Mouse (Mus musculus) intestine, embryonic 16.5 days (tissue): ENCODE data around the gene Pde8b. TPM values are rescaled to one million over a fixed set of nuclear protein-coding genes. Genes with fewer than 3 reads are reported as not detected.

Experiments
- ATAC-seq: fragments of 200-750 bp; cut with Nextera tagmentation; 2 replicates; pipeline ENCODE4 v1.8.0; 2017; ENCODE audit warnings: moderate TSS enrichment, moderate library complexity
- H3K27ac ChIP-seq: fragments of 300-500 bp; sonication (generic); 2 replicates; pipeline ENCODE4 v1.5.1; 2014; ENCODE audit warnings: mild to moderate bottlenecking, low read length
- H3K27me3 ChIP-seq: fragments of 300-500 bp; sonication (generic); replicated peaks from 2 replicates; pipeline ENCODE4 v1.6.1; 2014; ENCODE audit warnings: low read length, control low read depth, mixed read lengths; ENCODE audit not compliant: control insufficient read depth, insufficient read depth
- H3K36me3 ChIP-seq: fragments of 300-500 bp; sonication (generic); 2 replicates; pipeline ENCODE4 v1.6.1; 2014; ENCODE audit warnings: low read length, control low read depth; ENCODE audit not compliant: control insufficient read depth, insufficient read depth
- H3K4me1 ChIP-seq: fragments of 300-500 bp; sonication (generic); 2 replicates; pipeline ENCODE4 v1.6.1; 2014; ENCODE audit warnings: low read length, control low read depth, mixed read lengths; ENCODE audit not compliant: control insufficient read depth, insufficient read depth
- H3K4me2 ChIP-seq: fragments of 300-500 bp; sonication (generic); 2 replicates; pipeline ENCODE4 v1.6.1; 2014; ENCODE audit warnings: low read depth, low read length, control low read depth
- H3K4me3 ChIP-seq: fragments of 300-500 bp; sonication (generic); 2 replicates; pipeline ENCODE4 v1.5.1; 2014; ENCODE audit warnings: mild to moderate bottlenecking, low read length
- H3K9ac ChIP-seq: fragments of 300-500 bp; sonication (generic); 2 replicates; pipeline ENCODE4 v1.6.1; 2014; ENCODE audit warnings: low read depth, low read length
- H3K9me3 ChIP-seq: fragments of 300-500 bp; sonication (generic); 2 replicates; pipeline ENCODE4 v1.6.1; 2016; ENCODE audit warnings: low read length, control low read depth; ENCODE audit not compliant: control insufficient read depth
- WGBS: fragments of 180-500 bp; shearing (Covaris S2); extraction: QIAGEN DNeasy Blood & Tissue Kit; methylation state at CpG from one replicate; pipeline ENCODE4 v1.1.7; 2014; 5-methylcytosine and 5-hydroxymethylcytosine counted together
- polyA plus RNA-seq: library from polyadenylated mRNA; unstranded; fragments of >200 nt; fragmentation: Nextera tagmentation; extraction: Ambion mirVana; gene quantifications from 2 replicates; pipeline ENCODE4 v1.2.1, GENCODE M21; 2015

Pde8b gene
- polyA plus RNA-seq, 1 experiment from 2014 or later, result 9.9 TPM

DNA sequence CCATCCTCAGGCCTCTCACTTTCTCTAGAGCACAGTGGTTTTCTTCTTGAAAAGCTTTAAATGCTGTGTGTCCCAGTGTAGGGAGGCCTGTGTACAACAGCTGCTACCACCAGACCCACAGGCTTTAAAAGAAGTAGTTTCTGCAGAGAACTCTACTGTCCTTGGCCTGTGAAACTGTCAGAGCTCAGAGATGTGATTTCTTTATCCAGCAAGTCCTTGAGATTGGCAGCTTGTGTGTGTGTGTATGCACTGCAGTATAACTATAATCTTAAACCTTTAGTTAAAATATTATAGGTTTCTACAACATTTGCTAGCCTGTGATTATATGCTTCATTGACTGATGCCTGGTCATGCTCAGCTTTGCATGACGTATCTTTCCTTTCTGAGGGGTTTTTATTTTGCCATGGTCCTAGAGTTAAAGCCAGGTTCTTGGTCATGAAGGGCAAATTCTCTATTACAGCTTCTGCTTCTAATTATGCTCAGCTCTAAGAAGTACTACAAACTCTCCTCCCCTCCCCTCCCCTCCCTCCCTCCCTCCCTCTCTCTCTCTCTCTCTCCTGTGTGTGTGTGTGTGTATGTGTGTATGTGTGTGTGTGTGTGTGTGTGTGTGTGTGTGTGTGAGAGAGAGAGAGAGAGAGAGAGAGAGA, 194.3 kb downstream of the Pde8b start:
- Histone ChIP-seq H3K36me3 (no peaks in the 10 kb centered on the region), H3K27ac (no peak overlapping the region), H3K9me3 (no peaks in the 10 kb centered on the region), H3K9ac (no peak overlapping the region), H3K4me3 (no peak overlapping the region), H3K4me1 (no peaks in the 10 kb centered on the region), H3K4me2 (no peak overlapping the region), H3K27me3 (no peaks in the 10 kb centered on the region)
- 91% methylated on average over 1 of the region's 1 CpGs for WGBS
- no peak for ATAC-seq

DNA sequence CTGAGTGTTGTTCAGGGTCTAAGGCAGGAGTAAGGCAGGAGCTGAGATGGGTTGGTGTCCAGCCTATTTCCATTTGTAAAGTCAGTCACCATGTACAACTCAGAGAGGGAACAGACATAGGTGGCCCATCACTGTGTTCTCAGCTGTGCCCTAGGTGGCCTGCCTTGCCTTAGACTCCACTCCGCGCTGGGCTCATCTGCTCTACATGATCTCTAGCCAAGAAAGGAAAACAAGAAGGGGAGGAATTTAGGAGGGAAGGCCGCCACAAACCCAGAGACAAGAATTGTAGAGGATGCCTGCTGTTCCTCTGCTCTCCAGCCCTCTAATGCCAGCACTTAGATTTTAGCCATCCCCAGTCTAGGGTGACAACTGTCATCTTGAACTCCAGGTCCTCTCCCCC, 197.7 kb downstream of the Pde8b start:
- Histone ChIP-seq H3K4me3 (no peak overlapping the region), H3K4me1 (no peaks in the 10 kb centered on the region), H3K9me3 (no peaks in the 10 kb centered on the region), H3K9ac (no peak overlapping the region), H3K27me3 (no peaks in the 10 kb centered on the region), H3K36me3 (no peaks in the 10 kb centered on the region), H3K27ac (no peak overlapping the region), H3K4me2 (no peak overlapping the region)
- no peak for ATAC-seq
- 84% methylated on average over 3 of the region's 3 CpGs for WGBS

DNA sequence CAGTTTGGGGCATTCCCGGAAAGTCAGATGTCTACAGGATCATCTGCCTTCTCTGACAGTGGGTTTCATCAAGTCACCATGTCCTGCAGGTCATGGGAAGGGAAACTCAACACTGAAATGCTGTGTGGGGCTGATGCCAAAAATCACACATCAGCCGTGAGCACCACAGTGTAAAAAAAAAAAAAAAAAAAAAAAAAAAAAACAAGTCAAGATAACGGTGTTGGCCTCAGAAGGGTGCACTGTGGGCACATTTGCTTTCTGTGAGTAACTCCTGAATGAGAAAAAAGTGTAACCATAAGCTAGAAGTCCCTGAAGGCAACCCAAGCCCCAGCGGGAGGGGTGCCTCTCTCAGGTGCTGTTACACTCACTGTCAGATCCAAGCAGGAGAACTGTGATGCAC, 199.7 kb downstream of the Pde8b start:
- ATAC-seq, result no peak
- WGBS, result 75% methylated on average over 4 of the region's 4 CpGs
- H3K9me3 ChIP-seq, result no peaks in the 10 kb centered on the region
- no peak overlapping the region for H3K9ac ChIP-seq
- H3K4me3 ChIP-seq, result no peak overlapping the region
- H3K36me3 ChIP-seq, result no peaks in the 10 kb centered on the region
- no peak overlapping the region for H3K27ac ChIP-seq
- H3K4me2 ChIP-seq, result no peak overlapping the region
- H3K27me3 ChIP-seq, result no peaks in the 10 kb centered on the region
- no peaks in the 10 kb centered on the region for H3K4me1 ChIP-seq

DNA sequence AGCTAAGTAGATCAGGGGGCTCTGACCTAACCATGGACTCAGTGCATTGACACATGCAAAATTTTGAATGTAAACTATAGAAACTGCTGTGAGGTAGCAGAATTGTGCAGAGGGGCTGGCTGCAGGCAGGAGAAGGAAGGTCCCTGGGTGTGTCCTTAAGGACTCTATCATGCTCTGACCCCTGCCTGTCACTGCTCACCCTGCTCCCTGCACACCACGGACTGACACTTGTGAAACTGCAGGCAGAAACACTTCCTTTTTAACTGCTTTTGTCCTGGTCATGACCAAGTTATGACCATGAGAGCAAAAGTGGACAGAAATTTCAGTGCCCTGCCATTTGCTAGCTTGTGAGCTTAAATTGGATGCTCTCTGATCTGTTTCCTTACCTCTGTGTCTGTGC, 206.0 kb downstream of the Pde8b start:
- Histone ChIP-seq H3K36me3 (no peaks in the 10 kb centered on the region), H3K4me3 (no peak overlapping the region), H3K4me1 (no peaks in the 10 kb centered on the region), H3K9ac (no peak overlapping the region), H3K9me3 (no peaks in the 10 kb centered on the region), H3K27ac (no peak overlapping the region), H3K4me2 (no peak overlapping the region), H3K27me3 (no peaks in the 10 kb centered on the region)
- 17% methylated on average over 1 of the region's 1 CpGs for WGBS
- ATAC-seq, result no peak

DNA sequence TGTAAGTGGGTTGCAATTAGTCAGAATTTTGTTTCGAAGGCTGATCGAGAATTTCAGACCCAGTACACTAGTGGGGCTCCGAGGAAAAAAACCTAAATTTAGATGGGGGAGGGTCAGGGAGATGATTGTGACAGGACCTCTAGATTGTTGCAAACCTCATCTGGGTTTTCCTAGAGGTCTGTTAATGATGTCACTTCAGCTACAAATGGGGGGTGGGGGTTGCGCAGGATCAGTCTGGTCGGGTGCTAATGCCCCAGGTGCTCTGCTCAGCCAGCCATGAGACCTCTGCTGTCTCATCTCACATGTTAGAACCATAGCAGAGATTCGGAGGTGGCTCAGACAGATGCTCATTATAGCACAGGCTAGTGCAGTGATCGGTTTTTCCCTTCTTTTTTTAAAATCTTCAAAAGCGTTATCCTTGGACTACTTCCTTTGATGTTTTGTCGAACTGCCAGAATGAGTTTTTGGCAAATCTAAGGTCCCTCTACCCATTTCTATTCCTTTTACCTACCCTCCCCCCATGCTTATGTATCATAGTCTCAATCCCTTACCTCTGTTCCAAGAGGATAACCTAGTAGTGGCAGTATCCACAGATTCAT, 209.9 kb downstream of the Pde8b start:
- WGBS, result 82% methylated on average over 9 of the region's 9 CpGs
- Histone ChIP-seq H3K27me3 (no peaks in the 10 kb centered on the region), H3K36me3 (no peaks in the 10 kb centered on the region), H3K9ac (no peak overlapping the region), H3K27ac (no peak overlapping the region), H3K4me3 (no peak overlapping the region), H3K4me1 (peaks cover 2% of the 10 kb centered on the region; the same call in 1 of the 2 replicates), H3K9me3 (no peaks in the 10 kb centered on the region), H3K4me2 (no peak overlapping the region)
- no peak for ATAC-seq

DNA sequence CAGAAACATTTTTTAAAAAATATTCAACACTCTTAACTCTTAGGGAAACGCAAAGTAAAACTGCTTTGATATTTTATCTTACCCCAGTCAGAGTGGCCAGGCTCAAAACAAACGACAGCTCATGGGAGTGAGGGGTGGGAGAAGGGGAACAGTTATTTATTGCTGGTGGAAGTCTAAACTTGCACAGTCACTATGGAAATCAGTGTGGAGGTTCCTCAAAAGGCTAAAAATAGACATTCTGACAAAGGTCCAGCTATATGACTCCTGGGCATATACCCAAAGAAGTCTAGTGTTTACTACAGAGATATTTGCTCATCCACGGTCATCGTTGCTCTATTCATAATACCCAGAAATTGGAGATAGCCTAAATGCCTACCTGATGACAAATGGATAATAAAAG, 211.9 kb downstream of the Pde8b start:
- H3K27me3 ChIP-seq, result no peaks in the 10 kb centered on the region
- H3K4me1 ChIP-seq, result peaks cover 2% of the 10 kb centered on the region; the same call in 1 of the 2 replicates
- H3K27ac ChIP-seq, result no peak overlapping the region
- H3K4me3 ChIP-seq, result no peak overlapping the region
- no peak for ATAC-seq
- H3K4me2 ChIP-seq, result no peak overlapping the region
- H3K9me3 ChIP-seq, result no peaks in the 10 kb centered on the region
- H3K9ac ChIP-seq, result no peak overlapping the region
- H3K36me3 ChIP-seq, result no peaks in the 10 kb centered on the region
- WGBS, result 47% methylated on average over 4 of the region's 4 CpGs

DNA sequence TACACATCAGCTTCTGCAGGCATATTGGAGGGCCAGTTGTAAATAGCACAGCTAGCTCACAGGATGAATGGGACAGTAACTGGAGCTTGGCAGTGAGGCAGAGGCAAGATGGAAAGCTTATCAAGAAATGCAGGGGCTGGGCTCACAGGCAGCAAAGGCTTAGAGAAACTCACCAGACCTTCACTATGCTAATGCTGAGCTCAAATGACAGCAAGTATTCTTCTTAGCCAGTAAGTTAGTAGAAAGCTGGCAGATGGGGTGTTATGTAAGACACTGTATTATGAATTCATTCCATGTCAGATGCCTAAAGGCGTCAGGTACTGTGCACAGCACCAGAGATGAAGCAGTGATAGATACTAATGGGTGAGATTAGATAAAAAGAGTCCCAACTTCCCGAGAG, 215.4 kb downstream of the Pde8b start:
- Histone ChIP-seq H3K27me3 (no peaks in the 10 kb centered on the region), H3K9me3 (no peaks in the 10 kb centered on the region), H3K36me3 (no peaks in the 10 kb centered on the region), H3K4me1 (peaks cover 5% of the 10 kb centered on the region; the same call in 1 of the 2 replicates), H3K4me2 (no peak overlapping the region), H3K27ac (no peak overlapping the region), H3K9ac (no peak overlapping the region), H3K4me3 (no peak overlapping the region)
- no peak for ATAC-seq
- WGBS, result 68% methylated on average over 2 of the region's 2 CpGs

DNA sequence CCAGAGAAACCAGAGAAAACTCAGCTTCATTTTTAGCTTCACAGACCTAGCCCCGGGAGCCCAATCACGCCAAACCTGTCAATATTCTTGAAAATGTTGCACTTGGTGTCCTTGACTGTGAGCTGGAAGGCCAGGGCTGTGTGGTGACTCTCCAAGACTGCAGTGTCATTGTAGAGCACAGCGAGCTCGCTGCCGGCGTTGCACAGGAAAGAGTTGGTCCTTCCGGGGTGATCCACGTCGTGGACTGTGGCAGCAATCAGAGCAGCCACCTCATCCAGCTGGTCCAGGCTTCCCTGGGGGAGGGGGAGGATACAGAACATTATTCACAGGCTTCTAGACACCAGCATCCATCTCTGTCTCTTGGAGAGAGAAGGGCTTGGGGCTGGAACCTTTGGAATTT, 216.0 kb downstream of the Pde8b start:
- H3K9me3 ChIP-seq, result no peaks in the 10 kb centered on the region
- WGBS, result 72% methylated on average over 9 of the region's 9 CpGs
- H3K9ac ChIP-seq, result no peak overlapping the region
- no peaks in the 10 kb centered on the region for H3K27me3 ChIP-seq
- no peak overlapping the region for H3K27ac ChIP-seq
- peaks cover 5% of the 10 kb centered on the region; the same call in 1 of the 2 replicates for H3K4me1 ChIP-seq
- ATAC-seq, result no peak
- no peak overlapping the region for H3K4me3 ChIP-seq
- H3K4me2 ChIP-seq, result no peak overlapping the region
- no peaks in the 10 kb centered on the region for H3K36me3 ChIP-seq

DNA sequence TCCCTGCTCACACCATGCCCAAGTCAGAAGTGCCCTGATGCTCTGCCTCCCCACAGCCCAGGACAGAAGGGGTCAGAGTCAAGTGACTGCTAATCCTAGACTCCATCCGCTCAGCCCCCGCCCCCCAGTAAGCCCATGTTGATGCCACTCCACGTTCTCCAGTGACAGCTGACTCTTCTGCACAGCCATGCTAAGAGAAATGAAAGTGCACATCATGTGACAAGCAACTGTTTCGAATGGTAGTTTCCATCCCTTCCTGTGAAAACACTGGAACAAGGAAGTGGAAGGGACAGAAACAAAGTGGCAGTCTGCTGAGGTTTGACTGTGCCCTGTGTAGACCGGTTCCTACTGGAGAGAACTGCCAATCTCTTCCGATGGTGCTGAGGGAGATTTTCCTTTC, 217.2 kb downstream of the Pde8b start:
- H3K36me3 ChIP-seq, result peaks cover 9% of the 10 kb centered on the region
- 76% methylated on average over 6 of the region's 6 CpGs for WGBS
- H3K27ac ChIP-seq, result peak overlapping the region; percentile 65; the same call in 1 of the 2 replicates
- no peaks in the 10 kb centered on the region for H3K27me3 ChIP-seq
- H3K4me1 ChIP-seq, result 0 out of 2 replicates have a peak, but pooled peaks cover 3% of the 10 kb centered on the region
- H3K9me3 ChIP-seq, result no peaks in the 10 kb centered on the region
- no peak overlapping the region for H3K4me3 ChIP-seq
- H3K4me2 ChIP-seq, result no peak overlapping the region
- no peak overlapping the region for H3K9ac ChIP-seq
- ATAC-seq, result peak; percentile 49
